Mouse (Mus musculus) myocyte (in vitro differentiated cells): ENCODE data around the gene Ccnd1.

Experiments
- E2F4 ChIP-seq: IDR thresholded peaks from one replicate; pipeline ENCODE4 v1.6.1; 2011; ENCODE audit warnings: mild to moderate bottlenecking, control low read depth, moderate library complexity; ENCODE audit not compliant: insufficient read depth
- MAX ChIP-seq: IDR thresholded peaks from one replicate; pipeline ENCODE4 v1.6.1; 2011; ENCODE audit warnings: low read depth, mild to moderate bottlenecking, control low read depth
- MYOD1 ChIP-seq, 3 experiments: IDR thresholded peaks; one replicate each; pipeline ENCODE4 v1.6.1; 2011; ENCODE audit warnings: control low read depth in 2 of 3, low read depth in 2 of 3, mild to moderate bottlenecking in 2 of 3, moderate library complexity in 1 of 3; ENCODE audit not compliant: insufficient read length in 2 of 3, control insufficient read depth in 1 of 3
- MYOG ChIP-seq, 3 experiments: IDR thresholded peaks; one replicate each; pipeline ENCODE4 v1.6.1; 2011; ENCODE audit warnings: control low read depth in 2 of 3, low read depth in 2 of 3, mild to moderate bottlenecking in 2 of 3; ENCODE audit not compliant: insufficient read length in 2 of 3, control insufficient read depth in 1 of 3, insufficient read depth in 1 of 3
- POLR2A ChIP-seq: IDR thresholded peaks from one replicate; pipeline ENCODE4 v1.6.1; 2011; ENCODE audit warnings: low read depth, mild to moderate bottlenecking, control low read depth, moderate library complexity; ENCODE audit not compliant: insufficient read length
- POLR2AphosphoS2 ChIP-seq: IDR thresholded peaks from one replicate; pipeline ENCODE4 v1.6.1; 2011; ENCODE audit warnings: low read depth, control low read depth; ENCODE audit not compliant: insufficient read length
- REST ChIP-seq: IDR thresholded peaks from one replicate; pipeline ENCODE4 v1.6.1; 2011; ENCODE audit warnings: mild to moderate bottlenecking, control low read depth, moderate library complexity; ENCODE audit not compliant: insufficient read depth, insufficient read length
- TCF12 ChIP-seq: IDR thresholded peaks from one replicate; pipeline ENCODE4 v1.6.1; 2011; ENCODE audit warnings: mild to moderate bottlenecking, control low read depth; ENCODE audit not compliant: poor library complexity, insufficient read depth, severe bottlenecking
- USF1 ChIP-seq: IDR thresholded peaks from one replicate; pipeline ENCODE4 v1.6.1; 2011; ENCODE audit warnings: low read depth, mild to moderate bottlenecking, control low read depth, moderate library complexity

GRCm38 (mm10) chr7:144927591-144927990 lies 12.1 kb downstream of the Ccnd1 start:
- no peak for TF ChIP-seq USF1
- no peak for TF ChIP-seq E2F4
- no peak for TF ChIP-seq POLR2A
- TF ChIP-seq REST, result no peak
- no peak for TF ChIP-seq MAX
- TF ChIP-seq TCF12, result no peak
- TF ChIP-seq MYOG (IDR thresholded peaks at IDR 0.05; ENCODE audit: control insufficient read depth in 1 of 3, insufficient read depth in 1 of 3, insufficient read length in 2 of 3, low read depth in 2 of 3), result no peak
- no peak for TF ChIP-seq MYOD1 (IDR thresholded peaks at IDR 0.05; ENCODE audit: control insufficient read depth in 1 of 3, insufficient read length in 2 of 3, low read depth in 2 of 3)
- TF ChIP-seq POLR2AphosphoS2, result no peak
